Mouse (Mus musculus) hindbrain, embryonic 10.5 days (tissue): Measurements from ENCODE around the gene St6gal2. TPM values are rescaled to one million over a fixed set of nuclear protein-coding genes. Genes with fewer than 3 reads are reported as not detected.

ENCODE experiments used
- DNase-seq: peaks from one replicate; pipeline ENCODE4 v3.0.0-alpha.2; 2017; ENCODE audit warnings: low spot score
- H3K27ac ChIP-seq: fragments of 300-500 bp; sonication (generic); 2 replicates; pipeline ENCODE4 v1.5.1; 2016; ENCODE audit warnings: mild to moderate bottlenecking, moderate library complexity
- H3K27me3 ChIP-seq: fragments of 300-500 bp; sonication (generic); 2 replicates; pipeline ENCODE4 v1.6.1; 2016; ENCODE audit warnings: mild to moderate bottlenecking; ENCODE audit not compliant: poor library complexity, insufficient read depth, severe bottlenecking
- H3K36me3 ChIP-seq: fragments of 300-500 bp; sonication (generic); 2 replicates; pipeline ENCODE4 v1.6.1; 2016; ENCODE audit warnings: mild to moderate bottlenecking, moderate library complexity
- H3K4me1 ChIP-seq: fragments of 300-500 bp; sonication (generic); replicated peaks from 2 replicates; pipeline ENCODE4 v1.6.1; 2016; ENCODE audit warnings: mild to moderate bottlenecking
- H3K4me3 ChIP-seq: fragments of 300-500 bp; sonication (generic); 2 replicates; pipeline ENCODE4 v1.5.1; 2016; ENCODE audit warnings: mild to moderate bottlenecking, moderate library complexity
- H3K9me3 ChIP-seq: fragments of 300-500 bp; sonication (generic); 2 replicates; pipeline ENCODE4 v1.6.1; 2016; ENCODE audit warnings: mild to moderate bottlenecking, moderate library complexity
- WGBS: fragments of 180-500 bp; shearing (Covaris S2); methylation state at CpG from one replicate; pipeline ENCODE4 v1.1.7; 2016; 5-methylcytosine and 5-hydroxymethylcytosine counted together
- polyA plus RNA-seq: library from polyadenylated mRNA; unstranded; fragments of >200 nt; fragmentation: Nextera tagmentation; extraction: Ambion mirVana; gene quantifications from 2 replicates; pipeline ENCODE4 v1.2.1, GENCODE M21; 2016

The St6gal2 gene
- polyA plus RNA-seq, 1 experiment from 2014 or later, result 6.9 TPM

DNA sequence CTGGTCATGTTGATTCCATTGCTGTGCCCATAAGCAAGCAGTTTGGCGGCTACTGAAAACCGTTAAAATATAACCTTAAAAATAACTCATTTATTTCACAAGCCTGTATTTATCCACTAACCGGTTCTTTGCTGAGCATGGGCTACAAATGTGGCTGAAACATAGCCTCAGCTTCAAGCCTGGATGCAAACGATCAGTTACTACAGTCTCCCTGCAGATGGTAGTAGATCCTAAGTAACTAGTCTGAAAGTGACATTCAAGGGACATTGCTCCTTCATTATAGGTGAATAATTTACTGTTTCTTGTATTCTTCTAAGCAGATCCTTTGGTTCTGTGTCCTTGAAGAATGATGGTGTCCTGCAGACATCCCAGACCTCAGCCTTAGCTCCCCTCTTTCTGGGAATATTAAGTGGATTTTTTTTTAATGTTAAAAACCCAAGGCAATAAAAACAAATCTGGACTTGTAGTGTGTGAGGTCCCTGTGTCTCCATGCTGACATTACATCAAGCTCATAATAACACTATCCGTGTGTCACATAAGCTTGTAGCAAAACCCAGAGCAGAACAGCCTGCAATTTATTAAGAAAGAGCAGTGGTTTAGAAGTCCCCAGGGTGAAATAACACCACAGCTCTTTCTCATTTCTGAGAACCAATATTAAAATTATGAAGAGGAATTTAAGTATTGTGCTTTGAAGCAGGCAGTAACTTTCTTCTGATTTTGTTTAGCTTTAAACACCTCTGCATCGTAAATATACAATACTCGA lies 39.1 kb downstream of the St6gal2 start:
- no peak overlapping the region for H3K4me3 ChIP-seq
- no peaks in the 10 kb centered on the region for H3K27me3 ChIP-seq
- 89% methylated on average over 7 of the region's 7 CpGs for WGBS
- no peaks in the 10 kb centered on the region for H3K4me1 ChIP-seq
- H3K36me3 ChIP-seq, result peaks cover 7% of the 10 kb centered on the region; the same call in 1 of the 2 replicates
- H3K27ac ChIP-seq, result no peak overlapping the region
- H3K9me3 ChIP-seq, result no peaks in the 10 kb centered on the region
- no peak for DNase-seq

DNA sequence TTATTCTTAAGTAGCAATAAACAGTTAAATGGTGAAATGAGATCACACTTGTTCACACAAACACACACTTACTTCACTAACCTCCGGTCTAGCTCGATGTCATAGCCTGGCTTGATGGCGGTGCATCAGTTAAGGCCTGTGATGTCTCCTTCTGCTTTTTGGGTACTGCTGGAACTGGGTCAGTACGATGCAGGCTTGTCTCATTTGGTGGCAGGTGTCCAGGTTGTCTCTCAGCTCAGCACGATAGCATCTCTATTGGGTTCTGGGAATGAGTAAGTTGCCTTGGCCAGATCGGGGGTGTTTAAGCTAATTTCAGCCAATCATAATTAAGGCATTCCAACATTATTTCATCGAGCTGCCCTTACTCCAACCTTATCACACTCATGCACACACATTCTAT lies 86.7 kb downstream of the St6gal2 start:
- Histone ChIP-seq H3K27ac (no peak overlapping the region), H3K4me3 (no peak overlapping the region), H3K4me1 (no peaks in the 10 kb centered on the region), H3K27me3 (no peaks in the 10 kb centered on the region), H3K9me3 (no peaks in the 10 kb centered on the region), H3K36me3 (no peaks in the 10 kb centered on the region)
- DNase-seq, result no peak
- WGBS, result 92% methylated on average over 7 of the region's 7 CpGs

GRCm38 (mm10) chr17:55548476-55548875 lies 103.3 kb downstream of the St6gal2 start:
- Histone ChIP-seq H3K4me1 (no peaks in the 10 kb centered on the region), H3K27ac (no peak overlapping the region), H3K27me3 (no peaks in the 10 kb centered on the region), H3K4me3 (no peak overlapping the region), H3K36me3 (no peaks in the 10 kb centered on the region), H3K9me3 (no peaks in the 10 kb centered on the region)
- no peak for DNase-seq
- WGBS, result 76% methylated on average over 1 of the region's 1 CpGs

- DNase-seq, result no peak
- Histone ChIP-seq H3K9me3 (no peaks in the 10 kb centered on the region), H3K4me1 (no peaks in the 10 kb centered on the region), H3K36me3 (no peaks in the 10 kb centered on the region), H3K27ac (no peak overlapping the region), H3K27me3 (no peaks in the 10 kb centered on the region), H3K4me3 (no peak overlapping the region)
- WGBS, result 68% methylated on average over 2 of the region's 2 CpGs
Measured at GRCm38 (mm10) chr17:55561774-55562173, 116.6 kb downstream of the St6gal2 start.

Other genes with a start within 250 kb of the St6gal2 start
- gene Vmn2r118, start 179.8 kb downstream of the St6gal2 start, polyA plus RNA-seq, result not detected in 2 replicates